Mouse (Mus musculus) testis, adult 2 months (tissue): ENCODE measurements around the gene Pbld1. TPM values are rescaled to one million over a fixed set of nuclear protein-coding genes. Genes with fewer than 3 reads are reported as not detected.
A peak's percentile ranks its signal among the peaks of the same experiment; 100 is the strongest.

Source experiments
- H3K27ac ChIP-seq: fragments of 200-500 bp; 2 replicates; pipeline ENCODE4 v1.5.1; 2012; ENCODE audit warnings: low read depth, low read length; ENCODE audit not compliant: control insufficient read depth, insufficient read depth
- H3K27me3 ChIP-seq: fragments of 200-500 bp; 2 replicates; pipeline ENCODE4 v1.6.1; 2012; ENCODE audit warnings: mild to moderate bottlenecking, low read length, moderate library complexity; ENCODE audit not compliant: control insufficient read depth, insufficient read depth
- H3K36me3 ChIP-seq: fragments of 200-500 bp; 2 replicates; pipeline ENCODE4 v1.6.1; 2012; ENCODE audit warnings: mild to moderate bottlenecking, low read length; ENCODE audit not compliant: control insufficient read depth, insufficient read depth
- H3K4me1 ChIP-seq: fragments of 200-500 bp; 2 replicates; pipeline ENCODE4 v1.6.1; 2012; ENCODE audit warnings: low read length; ENCODE audit not compliant: control insufficient read depth, insufficient read depth
- H3K4me3 ChIP-seq: fragments of 200-500 bp; 2 replicates; pipeline ENCODE4 v1.5.1; 2012; ENCODE audit warnings: low read depth, mild to moderate bottlenecking, low read length, moderate library complexity, mixed read lengths; ENCODE audit not compliant: control insufficient read depth
- CTCF ChIP-seq: fragments of 200-500 bp; IDR thresholded peaks from 2 replicates; pipeline ENCODE4 v1.5.1; 2012; ENCODE audit warnings: low read depth, mild to moderate bottlenecking, inconsistent platforms, low read length, moderate library complexity; ENCODE audit not compliant: control insufficient read depth, insufficient read depth, insufficient replicate concordance
- POLR2A ChIP-seq: fragments of 200-500 bp; IDR thresholded peaks from 2 replicates; pipeline ENCODE4 v1.6.1; 2012; ENCODE audit warnings: low read depth, mild to moderate bottlenecking, inconsistent platforms, low read length, moderate library complexity; ENCODE audit not compliant: control insufficient read depth
- polyA plus RNA-seq: library from polyadenylated mRNA; depleted of rRNA; stranded (reverse); fragments of >200 nt; gene quantifications from 2 replicates; pipeline ENCODE4 v1.2.3, GENCODE M21; 2012

Gene Pbld1
- polyA plus RNA-seq, 1 experiment: 0.53 TPM

DNA sequence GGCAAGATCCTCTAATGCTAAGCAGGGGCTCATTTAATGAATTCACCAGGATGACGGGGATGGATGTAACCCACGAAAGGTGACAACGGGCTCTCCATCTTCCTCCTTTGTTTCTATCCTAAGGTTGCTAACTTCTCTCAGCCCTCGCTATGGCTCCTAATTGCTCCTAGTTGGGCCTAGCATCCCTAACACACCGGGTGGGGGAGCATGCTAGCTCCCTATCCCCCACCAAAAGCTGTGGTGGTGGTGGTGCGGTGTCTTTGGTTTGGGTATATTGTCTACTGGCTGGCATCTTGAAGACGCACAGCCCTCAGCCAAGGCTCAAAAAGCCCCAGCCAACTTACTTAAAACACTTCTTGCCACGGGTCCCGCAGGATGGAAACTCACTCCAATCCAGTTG, 56.4 kb downstream of the Pbld1 start:
- Histone ChIP-seq H3K4me1 (peaks cover 7% of the 10 kb centered on the region), H3K27me3 (no peaks in the 10 kb centered on the region), H3K4me3 (peak overlapping the region; percentile 59), H3K36me3 (no peaks in the 10 kb centered on the region), H3K27ac (no peak overlapping the region)
- TF ChIP-seq CTCF (no peak), POLR2A (no peak)

DNA sequence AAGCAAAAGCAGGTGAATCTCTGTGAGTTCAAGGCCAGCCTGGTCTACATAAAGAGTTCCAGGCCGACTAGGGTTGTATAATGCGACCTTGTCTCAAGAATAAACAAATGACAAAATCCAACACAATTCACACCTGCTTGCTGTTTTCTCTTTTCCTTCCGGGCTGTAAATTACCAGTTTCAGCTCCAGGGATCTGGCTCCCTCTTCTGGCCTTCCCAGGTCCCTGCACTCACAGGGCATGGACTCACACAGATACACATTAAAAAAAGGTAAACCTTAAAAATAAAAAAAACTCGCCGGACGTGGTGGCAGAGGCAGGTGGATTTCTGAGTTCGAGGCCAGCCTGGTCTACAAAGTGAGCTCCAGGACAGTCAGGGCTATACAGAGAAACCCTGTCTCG, 57.6 kb downstream of the Pbld1 start:
- TF ChIP-seq CTCF (no peak; the same call in 1 of the 2 replicates), POLR2A (no peak)

DNA sequence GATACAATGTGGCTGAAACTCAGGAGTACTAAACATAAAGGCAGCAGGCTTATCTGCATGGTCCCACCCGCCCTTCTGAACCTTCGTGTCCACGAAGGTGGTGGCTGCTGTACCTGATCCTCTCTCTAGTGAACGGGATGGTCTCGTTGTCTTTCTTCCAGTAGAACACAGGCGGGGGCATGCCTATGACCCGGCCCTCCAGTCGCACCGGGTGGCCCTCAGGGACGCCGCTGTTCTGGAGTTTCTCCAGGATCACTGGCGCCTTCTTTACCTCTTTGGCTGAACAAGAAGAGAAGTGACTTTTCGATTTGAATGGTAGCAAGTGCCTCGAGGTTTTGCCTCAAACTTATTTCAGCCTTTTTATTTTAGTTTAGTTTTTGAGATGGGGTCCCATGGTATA, 60.0 kb downstream of the Pbld1 start:
- Histone ChIP-seq H3K27me3 (no peaks in the 10 kb centered on the region), H3K27ac (no peak overlapping the region), H3K4me1 (peaks cover 7% of the 10 kb centered on the region), H3K36me3 (no peaks in the 10 kb centered on the region), H3K4me3 (no peak overlapping the region)
- TF ChIP-seq CTCF: no peak
- no peak for TF ChIP-seq POLR2A

More for the DNA sequence above, 57.6 kb downstream of the Pbld1 start:
- Histone ChIP-seq H3K4me3 (no peak overlapping the region), H3K27me3 (no peaks in the 10 kb centered on the region), H3K36me3 (no peaks in the 10 kb centered on the region), H3K4me1 (peaks cover 7% of the 10 kb centered on the region), H3K27ac (no peak overlapping the region)

DNA sequence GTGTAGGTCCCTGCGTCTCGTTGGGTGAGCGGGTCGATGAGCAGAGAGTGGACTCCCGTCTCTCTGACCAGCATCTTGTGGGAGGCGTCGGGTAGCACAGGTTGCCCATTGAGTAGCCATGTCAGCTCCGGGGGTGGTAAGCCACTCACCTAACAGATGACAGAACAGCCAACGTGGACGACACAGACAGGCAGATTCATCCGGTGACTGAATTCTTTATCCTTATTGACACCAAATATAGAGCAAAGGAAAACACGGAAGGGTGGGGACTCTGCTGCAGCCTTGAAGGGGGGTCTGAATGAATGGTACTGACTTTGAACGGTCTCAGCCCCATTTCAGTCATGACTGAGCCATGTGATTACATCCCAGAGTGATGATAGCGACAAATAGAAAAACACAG, 62.0 kb downstream of the Pbld1 start:
- H3K4me1 ChIP-seq: no peaks in the 10 kb centered on the region
- TF ChIP-seq CTCF: no peak
- no peak for TF ChIP-seq POLR2A

DNA sequence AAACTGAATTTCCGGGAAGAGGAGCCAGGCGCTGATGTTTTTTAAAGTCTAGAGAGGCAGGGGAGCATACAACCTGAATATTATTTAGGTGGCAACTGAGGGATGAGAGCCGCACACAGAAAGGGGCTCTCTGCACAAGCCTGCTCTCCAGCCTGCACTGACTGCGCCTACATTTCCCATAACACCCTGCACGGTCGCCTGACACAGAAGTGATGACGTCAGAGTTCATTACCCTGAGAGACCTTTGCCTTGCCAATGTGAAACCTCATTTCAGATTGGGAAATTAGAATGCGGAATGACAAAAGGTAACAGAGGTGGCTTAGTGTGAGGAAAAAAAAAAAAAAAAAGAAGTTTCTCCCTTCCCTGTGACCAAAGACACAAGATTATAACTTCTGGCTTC, 62.6 kb downstream of the Pbld1 start:
- no peak overlapping the region for H3K4me3 ChIP-seq
- no peaks in the 10 kb centered on the region for H3K36me3 ChIP-seq
- no peaks in the 10 kb centered on the region for H3K4me1 ChIP-seq
- H3K27me3 ChIP-seq: no peaks in the 10 kb centered on the region
- no peak overlapping the region for H3K27ac ChIP-seq
- no peak for TF ChIP-seq POLR2A
- no peak for TF ChIP-seq CTCF

More for the DNA sequence above, 62.0 kb downstream of the Pbld1 start:
- Histone ChIP-seq H3K27me3 (no peaks in the 10 kb centered on the region), H3K27ac (no peak overlapping the region), H3K4me3 (no peak overlapping the region), H3K36me3 (no peaks in the 10 kb centered on the region)

DNA sequence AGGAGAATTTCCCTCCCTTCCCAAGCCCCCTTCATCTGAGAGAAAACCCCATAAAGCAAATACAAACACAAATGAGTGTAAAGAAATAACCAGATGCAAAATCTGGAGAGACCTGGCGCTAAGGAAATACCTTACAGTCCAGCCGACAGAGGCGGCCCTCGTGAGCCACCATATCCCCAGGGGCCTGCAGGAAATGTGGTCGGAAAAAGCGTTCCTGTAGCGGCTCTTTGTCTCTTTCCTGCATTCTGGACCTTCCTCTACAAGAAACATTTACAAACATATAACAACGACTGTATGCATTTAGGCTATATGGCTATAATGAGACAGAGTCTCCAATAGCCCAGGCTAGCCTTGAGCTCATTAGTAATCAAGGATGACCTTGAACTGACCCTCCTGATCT, 63.2 kb downstream of the Pbld1 start:
- Histone ChIP-seq H3K36me3 (no peaks in the 10 kb centered on the region), H3K27me3 (no peaks in the 10 kb centered on the region), H3K27ac (no peak overlapping the region), H3K4me1 (no peaks in the 10 kb centered on the region), H3K4me3 (no peak overlapping the region)
- TF ChIP-seq CTCF: no peak
- no peak for TF ChIP-seq POLR2A

DNA sequence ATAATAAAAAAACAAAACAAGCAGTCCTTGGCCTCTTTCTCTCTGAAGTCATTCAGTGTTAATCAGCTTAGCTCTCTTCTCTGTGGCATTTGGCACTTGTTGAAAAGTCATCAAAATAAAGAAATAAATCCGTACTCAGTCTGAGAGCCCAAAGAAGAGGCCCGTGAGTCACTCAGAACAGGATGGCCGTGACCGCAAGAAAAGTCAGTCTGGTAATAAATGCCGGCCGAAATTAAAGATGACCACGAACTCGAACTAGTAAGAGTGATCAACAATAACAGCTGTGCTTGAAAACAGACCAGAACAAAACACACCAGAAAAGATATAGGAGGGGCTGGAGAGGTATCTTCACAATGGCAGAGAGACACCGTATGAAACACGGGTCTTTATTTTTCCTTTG, 64.1 kb downstream of the Pbld1 start:
- Histone ChIP-seq H3K27me3 (no peaks in the 10 kb centered on the region), H3K4me1 (no peaks in the 10 kb centered on the region), H3K4me3 (no peak overlapping the region), H3K27ac (no peak overlapping the region), H3K36me3 (no peaks in the 10 kb centered on the region)
- TF ChIP-seq POLR2A (no peak), CTCF (no peak)

DNA sequence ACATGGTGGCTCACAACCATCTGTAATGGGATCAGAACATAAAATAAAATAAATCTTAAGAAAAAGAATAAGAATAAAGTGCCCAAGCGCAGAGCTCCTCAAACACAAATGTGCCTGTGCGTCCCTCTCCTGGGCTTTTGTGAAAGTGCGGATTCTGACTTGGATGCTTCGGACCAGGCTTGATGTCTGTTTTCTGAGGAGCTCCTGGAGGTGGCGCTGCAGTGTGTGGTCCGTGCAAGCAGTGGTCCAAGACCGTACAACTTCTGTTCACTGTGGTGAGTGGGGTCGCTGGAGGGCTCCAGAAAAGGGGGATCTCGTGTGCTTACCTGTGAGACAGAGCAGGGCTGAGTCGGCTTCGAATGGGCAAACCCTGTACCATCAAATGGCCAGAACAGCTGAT, 65.4 kb downstream of the Pbld1 start:
- H3K36me3 ChIP-seq: no peaks in the 10 kb centered on the region
- no peaks in the 10 kb centered on the region for H3K27me3 ChIP-seq
- TF ChIP-seq POLR2A (no peak), CTCF (peak; percentile 2; the same call in 1 of the 2 replicates)
- no peak overlapping the region for H3K27ac ChIP-seq
- no peak overlapping the region for H3K4me3 ChIP-seq
- no peaks in the 10 kb centered on the region for H3K4me1 ChIP-seq
